Mouse (Mus musculus) gastrocnemius, postnatal 4 days (tissue): ENCODE data around the gene Fam198a. TPM values are rescaled to one million over a fixed set of nuclear protein-coding genes. Genes with fewer than 3 reads are reported as not detected.
"Not testable (repeated sequence)": the region's sequence is repeated elsewhere in the genome, so short reads cannot be mapped to it uniquely, and the experiment has no call there.

ENCODE experiments used
- DNase-seq, 2 experiments: peaks; one replicate each; pipeline ENCODE4 v3.0.0; 2021 to 2022; ENCODE audit warnings: low spot score in 2 of 2, mixed read lengths in 2 of 2
- total RNA-seq, 2 experiments: library from RNA; stranded (reverse); gene quantifications; 2 replicates each; pipeline ENCODE4 v1.2.3; 2021

The Fam198a gene
- total RNA-seq, 2 experiments from 2014 or later, result 10.6 to 11.4 TPM

- DNase-seq, result no peak
Measured at GRCm38 (mm10) chr9:122018079-122018478, 67.3 kb downstream of the Fam198a start.

DNA sequence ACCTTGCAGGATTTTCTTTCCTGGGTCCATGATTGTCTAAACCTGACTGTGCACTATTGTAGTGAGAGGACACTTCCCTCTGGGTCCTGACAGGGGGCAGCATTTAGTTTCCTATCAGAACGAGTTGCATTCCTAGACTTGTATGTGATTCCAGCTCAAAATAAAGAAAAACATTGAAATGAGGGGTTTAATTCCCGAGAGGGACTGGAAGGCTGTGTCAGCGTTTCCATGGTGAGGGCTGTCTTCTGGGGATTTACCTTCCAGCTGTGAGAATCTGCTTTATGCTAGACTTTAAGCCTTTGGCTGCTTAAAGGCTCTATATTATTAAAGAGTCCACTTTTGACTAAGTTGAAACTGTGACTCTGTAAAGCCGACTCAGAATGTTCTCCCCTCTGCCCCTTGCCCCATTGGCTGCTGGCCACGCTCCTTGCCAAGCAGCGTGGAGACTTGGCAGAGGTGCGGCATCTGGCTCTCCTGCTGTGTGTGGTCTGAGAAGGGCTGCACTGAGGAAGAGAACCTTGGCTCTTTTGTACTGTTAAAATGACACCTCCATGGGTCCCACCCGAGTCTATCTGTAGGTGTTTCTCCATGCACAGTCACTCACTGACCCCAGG, 68.1 kb downstream of the Fam198a start:
- DNase-seq, result peak in 1 of 2 experiments; percentile 71

DNA sequence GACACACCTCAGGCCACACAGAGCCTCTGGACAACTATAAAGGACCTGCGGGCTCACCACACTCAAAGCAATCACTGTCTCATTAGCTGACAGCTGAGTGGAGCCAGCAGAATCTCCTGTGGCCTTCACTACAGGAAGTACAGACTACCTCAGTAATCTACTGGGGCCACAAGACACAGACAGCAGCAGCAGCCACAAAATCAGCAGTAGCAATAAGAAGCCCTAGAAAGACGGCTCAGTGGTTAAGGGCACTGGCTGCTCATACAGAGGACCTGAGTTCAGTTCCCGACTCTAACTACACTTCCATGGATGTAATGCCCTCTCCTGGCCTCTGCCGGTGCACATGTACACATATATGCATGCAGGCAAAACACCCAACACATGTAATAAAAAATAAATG, 69.5 kb downstream of the Fam198a start:
- no peak for DNase-seq

DNA sequence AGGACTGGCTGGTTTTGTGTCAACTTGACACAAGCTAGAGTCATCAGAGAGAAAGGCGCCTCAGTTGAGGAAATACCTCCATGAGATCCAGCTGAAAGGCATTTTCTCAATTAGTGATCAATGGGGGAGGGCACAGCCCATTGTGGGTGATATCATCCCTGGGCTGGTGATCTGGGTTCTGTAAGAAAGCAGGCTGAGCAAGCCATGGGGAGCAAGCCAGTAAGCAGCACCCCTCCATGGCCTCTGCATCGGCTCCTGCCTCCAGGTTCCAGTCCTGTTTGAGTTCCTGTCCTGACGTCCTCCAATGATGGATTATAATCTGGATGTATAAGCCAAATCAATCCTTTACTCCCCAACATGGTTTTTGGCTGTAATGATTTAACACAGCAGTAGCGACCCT, 70.4 kb downstream of the Fam198a start:
- DNase-seq, result not testable (repeated sequence)

DNA sequence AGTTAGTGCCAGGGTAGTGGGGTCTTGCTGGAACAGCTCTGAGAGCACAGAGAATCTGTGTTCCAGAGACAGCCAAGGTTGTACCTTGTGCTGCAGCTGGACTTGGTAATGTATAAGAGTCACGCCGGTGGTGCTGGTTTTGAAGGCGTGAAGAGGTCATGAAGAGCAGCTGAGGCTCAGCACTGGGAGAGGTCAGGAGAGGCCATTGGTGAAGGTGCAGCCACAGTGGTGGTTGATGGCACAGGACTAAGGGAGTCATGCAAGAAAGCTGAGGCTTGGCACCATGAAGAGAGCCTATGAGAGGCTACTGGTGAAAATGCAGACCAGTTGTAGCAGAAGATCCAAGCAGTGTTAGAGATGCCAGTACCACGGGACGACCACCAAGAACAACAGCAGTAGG, 70.8 kb downstream of the Fam198a start:
- no peak for DNase-seq

GRCm38 (mm10) chr9:122022776-122023175, 72.0 kb downstream of the Fam198a start:
- DNase-seq, result peak in 1 of 2 experiments; percentile 33

DNA sequence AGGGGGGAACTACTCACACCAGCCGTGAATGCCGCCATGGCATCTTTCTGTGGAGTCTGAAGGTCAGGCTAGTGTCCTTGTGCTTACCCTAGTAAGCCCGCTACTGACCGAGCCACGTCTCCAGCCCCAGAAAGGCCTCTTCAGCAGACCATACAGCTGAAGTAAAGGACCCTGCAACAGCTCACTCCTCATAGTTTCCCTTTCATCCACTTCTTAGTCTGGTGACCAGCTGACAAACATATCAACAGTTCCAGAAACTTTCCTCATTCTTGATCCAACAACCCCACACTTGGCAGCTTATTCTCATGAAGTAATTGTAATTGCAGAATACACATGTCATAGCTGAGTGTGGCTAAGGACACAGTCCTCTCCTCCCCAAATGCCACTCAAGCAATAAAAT, 73.1 kb downstream of the Fam198a start:
- peak in 1 of 2 experiments; percentile 15 for DNase-seq

- DNase-seq, result no peak
Measured at GRCm38 (mm10) chr9:122024419-122024818, 73.6 kb downstream of the Fam198a start.

- no peak for DNase-seq
Measured at GRCm38 (mm10) chr9:122025855-122026590, 75.2 kb downstream of the Fam198a start.

GRCm38 (mm10) chr9:122027081-122027913, 76.5 kb downstream of the Fam198a start:
- peak in 1 of 2 experiments; percentile 44 for DNase-seq

DNA sequence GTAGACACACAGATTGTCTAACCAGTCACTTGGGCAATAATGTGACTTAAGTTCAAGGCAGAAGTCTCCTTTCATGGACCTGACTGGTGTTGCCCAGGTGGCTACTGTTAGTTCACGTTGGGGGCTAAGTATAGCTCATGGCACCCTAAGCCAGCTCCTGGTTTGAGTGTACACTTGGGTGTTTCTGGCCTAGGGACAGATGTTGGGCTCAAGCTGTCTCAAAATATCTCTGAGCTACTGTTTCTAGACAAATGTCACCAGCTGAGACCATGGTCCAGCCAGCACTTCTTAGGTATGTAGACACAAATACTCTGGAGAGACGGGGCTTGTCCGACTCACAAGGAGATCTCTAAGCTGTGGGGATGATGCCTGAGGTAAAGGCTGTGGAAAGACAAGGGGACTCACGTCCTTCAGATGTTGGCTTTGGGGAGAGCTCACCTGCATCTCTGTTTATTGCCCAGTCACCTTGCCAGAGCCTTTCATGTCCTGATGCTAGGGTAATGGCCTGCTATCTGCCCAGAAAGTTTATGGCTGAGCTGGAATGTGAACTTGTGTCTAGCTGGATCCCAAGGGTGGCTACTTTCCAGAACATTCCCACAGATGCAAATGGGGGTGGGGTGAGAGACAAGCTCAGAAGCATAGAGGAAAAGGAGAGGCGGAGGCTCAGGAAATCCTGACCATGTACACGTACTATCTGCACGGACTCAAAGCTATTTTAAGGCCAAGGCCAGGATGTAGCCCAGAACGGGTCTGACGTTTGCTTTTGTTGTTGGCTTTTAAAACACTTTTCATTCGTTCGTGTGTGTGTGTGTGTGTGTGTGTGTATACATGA, 77.3 kb downstream of the Fam198a start:
- peak in 1 of 2 experiments; percentile 47 for DNase-seq

DNA sequence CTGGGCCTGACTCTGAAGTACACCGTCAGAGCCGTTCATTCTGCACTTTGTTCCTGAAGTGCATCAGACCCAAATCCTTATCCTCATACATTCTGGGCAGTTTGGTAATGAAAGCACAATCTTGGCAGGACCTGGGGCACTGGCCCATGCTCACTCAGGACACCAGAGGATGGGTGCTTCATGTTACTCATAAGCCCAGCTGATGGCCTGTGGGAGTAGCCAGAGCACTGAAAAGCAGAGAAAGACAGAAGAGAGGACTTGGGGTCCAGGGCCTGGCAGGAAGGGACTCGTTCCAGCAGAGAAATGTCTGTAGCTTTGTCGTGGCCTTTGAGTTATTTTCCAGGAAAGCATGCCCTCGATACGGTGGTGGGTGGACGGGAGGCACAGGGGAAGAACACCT, 79.0 kb downstream of the Fam198a start:
- DNase-seq, result no peak

Other genes with a start within 250 kb of the Fam198a start
- 1 to 10 TPM; 6.8 to 8.5 TPM for gene Sec22c, start 245.5 kb upstream of the Fam198a start, total RNA-seq
- gene Ss18l2, start 240.7 kb upstream of the Fam198a start, total RNA-seq, result 10 to 100 TPM; 80.4 to 80.8 TPM
- 100 to 1,000 TPM in 1 of 2 experiments, 10 to 100 TPM in 1; 75.2 to 104 TPM for gene Nktr, start 231.8 kb upstream of the Fam198a start, total RNA-seq
- gene Zfp651, start 191.7 kb upstream of the Fam198a start, total RNA-seq, result 10 to 100 TPM; 88.6 to 91.6 TPM
- 100 to 1,000 TPM; 143 TPM for gene Klhl40, start 173.4 kb upstream of the Fam198a start, total RNA-seq
- 100 to 1,000 TPM; 164 to 169 TPM for gene Hhatl, start 158.5 kb upstream of the Fam198a start, total RNA-seq
- under 1 TPM in 1 of 2 experiments, not detected in 1; 0.88 TPM for gene Ccdc13, start 111.5 kb upstream of the Fam198a start, total RNA-seq
- gene Higd1a, start 92.6 kb upstream of the Fam198a start, total RNA-seq, result 10 to 100 TPM; 61.4 to 67.0 TPM
- 1 to 10 TPM; 1.8 to 1.9 TPM for gene Ackr2, start 52.6 kb upstream of the Fam198a start, total RNA-seq
- gene Cyp8b1, start 34.7 kb upstream of the Fam198a start, total RNA-seq, result under 1 TPM in 1 of 2 experiments, not detected in 1; 0.26 TPM
- gene Pomgnt2, start 46.1 kb downstream of the Fam198a start, total RNA-seq, result 1 to 10 TPM; 7.8 to 8.7 TPM
- 10 to 100 TPM; 59.3 to 60.6 TPM for gene Snrk, start 166.3 kb downstream of the Fam198a start, total RNA-seq